Mouse (Mus musculus): ENCODE results near the gene Mybpc1.

Mybpc1 gene

DNA sequence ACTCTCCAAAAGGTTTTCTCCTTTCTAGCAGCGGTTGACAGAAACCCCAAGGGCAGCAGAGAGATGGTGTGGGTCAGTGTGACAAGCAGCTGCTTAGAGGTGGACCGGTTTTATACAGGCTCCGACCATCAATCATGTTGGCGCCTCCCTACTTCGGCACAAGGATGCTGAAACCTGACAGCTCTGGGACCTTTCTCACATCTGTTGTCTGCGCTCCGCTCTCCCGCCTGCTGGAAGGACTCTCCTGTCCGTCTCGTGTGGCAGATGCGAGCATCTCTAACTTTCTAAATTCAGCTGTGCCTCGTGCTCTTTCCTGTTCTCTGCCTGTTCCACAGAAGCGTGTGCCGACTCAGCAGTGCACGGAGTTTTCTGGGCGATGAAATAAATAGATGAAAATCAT, at the start of gene Mybpc1:
Gene Mybpc1 (minus strand): TSS at position 210 of the 400 bp plus-strand sequence.
- DNase-seq (ENCODE audit: low spot score in 2 of 2) = no peak

DNA sequence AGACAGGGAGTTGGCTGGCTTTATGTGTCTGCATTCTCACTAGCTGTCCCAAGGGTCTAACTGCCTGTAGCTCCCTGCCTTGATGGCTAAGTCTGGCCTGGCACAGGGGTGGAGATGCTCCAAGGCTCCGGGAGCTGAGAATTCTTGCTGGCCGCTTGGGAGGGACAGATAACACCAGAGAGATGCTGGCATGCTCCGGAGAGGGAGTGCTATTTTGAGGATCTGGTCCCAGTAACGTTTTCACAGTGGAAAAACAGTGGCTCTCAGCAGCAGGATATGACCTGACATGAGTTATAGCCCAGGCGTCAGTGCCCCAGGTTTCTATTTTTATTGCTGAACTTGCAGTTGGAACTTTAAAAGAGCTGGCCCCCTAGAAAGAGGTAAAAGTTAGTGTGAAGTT, 40.5 kb upstream of the Mybpc1 start:
- no peak for DNase-seq (ENCODE audit: low spot score in 2 of 2)

DNA sequence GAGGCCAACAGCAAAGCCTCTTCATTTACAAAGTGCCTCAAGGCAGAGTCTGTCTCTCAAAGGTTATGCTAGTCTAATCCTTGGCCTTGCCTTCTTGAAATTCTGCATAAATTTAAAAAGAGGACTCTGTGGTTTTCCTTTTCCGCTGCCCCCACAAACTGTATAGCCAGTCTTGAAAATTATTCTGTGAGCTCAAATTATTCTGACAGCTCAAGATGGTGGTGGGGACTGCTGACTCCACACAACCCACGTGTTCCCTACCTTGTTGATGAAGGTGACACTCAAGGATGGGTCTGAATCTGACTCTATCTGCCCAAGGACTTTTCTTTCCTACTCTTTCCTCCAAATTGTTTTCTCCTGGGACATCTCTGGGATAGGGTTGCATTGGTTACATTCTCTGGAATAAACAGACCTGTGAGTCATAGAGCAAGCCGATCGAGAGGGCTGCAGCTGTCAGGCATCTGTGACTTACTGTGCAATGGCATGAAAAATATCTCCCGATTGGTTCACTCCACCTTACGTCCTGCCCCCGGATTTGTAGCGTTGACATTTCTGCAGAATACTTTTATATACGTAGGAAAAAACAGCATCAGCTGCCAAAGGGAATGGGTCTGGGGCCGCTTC, 26.5 kb upstream of the Mybpc1 start:
- DNase-seq (ENCODE audit: low spot score in 2 of 2) = no peak

DNA sequence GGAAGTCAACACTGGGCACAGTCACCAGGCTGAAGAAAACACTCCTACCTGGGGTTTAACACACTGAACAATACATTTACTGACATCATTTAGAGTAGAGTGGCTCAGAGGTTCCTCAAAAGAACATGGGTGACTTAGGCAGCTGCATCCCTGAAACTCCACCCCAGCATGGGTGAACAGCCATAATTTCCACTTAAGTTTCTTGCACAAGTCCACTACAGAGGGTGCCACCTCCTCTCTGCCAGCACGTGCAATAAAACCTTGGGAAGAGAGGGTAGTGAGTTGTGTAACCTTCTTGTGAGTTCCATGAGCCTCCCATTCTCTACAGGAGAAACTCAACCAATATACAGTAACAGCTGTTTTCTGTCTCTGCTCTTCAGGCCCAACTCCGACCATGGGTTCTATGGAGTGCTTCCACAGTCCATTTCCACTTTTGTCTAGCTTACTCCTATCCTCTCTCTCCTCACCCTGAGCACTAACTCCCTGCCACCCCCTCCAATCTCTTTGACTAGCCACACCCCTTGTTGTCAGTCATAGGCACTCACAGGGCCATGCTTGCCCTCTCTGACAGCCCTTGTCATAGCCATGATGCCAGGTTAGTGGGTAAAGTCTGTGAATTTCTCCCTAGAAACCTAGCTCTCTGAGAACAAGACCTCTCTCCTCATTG, 25.8 kb upstream of the Mybpc1 start:
- no peak for DNase-seq (ENCODE audit: low spot score in 2 of 2)

DNA sequence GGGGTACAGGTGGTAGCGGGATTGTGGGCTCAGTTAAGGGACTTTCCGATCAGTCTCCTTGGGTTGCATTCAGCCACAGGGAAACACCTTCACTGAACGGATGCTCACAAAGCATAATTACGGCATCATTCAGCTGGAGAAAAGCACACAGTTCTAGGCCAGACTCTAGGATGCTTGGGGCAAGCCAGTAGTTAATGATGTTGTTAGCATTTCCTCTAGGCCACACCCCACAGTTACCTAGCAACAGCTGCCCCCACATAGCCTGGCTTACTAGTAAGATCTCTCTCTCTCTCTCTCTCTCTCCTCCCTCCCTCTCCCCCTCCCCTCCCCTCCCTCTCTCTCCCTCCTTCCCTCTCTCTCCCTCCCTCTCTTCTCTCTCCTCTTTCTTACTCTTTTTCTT, 22.1 kb upstream of the Mybpc1 start:
- DNase-seq (ENCODE audit: low spot score in 2 of 2) = no peak

DNA sequence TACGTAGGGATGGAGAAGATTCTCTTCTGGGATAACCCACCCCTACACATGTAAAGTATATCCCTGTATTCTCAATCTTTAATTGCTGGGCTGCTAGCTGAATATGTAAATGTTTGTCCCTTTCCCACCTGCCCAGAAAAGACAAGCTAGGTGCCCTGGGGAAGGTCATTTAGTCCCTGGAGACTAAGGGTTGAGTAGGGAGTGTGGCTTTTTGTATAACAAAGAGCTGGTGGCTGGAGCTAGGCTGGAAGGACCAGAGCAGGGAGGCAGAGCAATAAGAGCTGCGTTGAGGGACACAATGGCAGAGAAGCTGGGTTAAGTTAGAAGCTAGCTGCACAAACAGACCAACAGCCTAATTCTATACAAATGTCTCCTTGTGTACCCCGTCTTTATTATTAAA, 21.2 kb upstream of the Mybpc1 start:
- DNase-seq (ENCODE audit: low spot score in 2 of 2) = no peak

DNA sequence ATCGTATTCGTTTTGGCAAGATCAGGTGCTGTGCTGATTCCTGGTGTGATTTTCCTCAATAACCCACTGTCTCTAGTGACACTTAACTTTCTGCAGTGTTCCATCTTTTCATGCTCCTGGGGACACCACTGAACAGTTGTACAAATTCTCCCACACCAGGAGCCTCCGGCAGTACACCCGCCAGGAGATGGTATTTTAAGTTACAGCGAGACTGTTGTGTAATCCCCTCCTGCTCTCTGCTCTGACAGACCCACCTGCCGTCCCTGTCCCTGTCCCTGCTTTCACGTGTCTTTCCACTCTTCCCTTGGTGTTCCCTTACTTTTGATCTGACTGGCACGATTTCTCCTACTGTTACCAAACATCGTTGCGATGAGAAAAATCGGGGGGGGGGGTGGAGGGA, 19.3 kb upstream of the Mybpc1 start:
- DNase-seq (ENCODE audit: low spot score in 2 of 2) = no peak

DNA sequence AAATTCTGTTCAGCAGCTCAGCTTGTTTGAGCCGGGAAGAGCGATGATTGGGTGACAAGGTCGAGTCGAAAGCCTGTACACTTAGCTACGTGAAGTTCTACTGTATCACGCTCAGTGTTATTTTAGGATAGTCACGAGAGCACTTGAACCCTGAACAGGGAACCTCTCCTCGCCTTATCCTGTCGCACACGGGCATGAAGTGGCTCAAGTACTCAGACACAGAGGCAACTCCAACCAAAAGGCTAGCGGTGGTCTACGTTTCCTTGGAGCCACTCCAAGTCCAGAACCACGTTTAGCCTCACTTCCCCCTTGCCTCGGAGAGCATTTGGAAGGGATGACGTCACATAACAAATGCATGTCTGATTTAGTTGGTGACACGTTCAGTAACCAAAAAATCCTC, 17.7 kb upstream of the Mybpc1 start:
- no peak for DNase-seq (ENCODE audit: low spot score in 2 of 2)

DNA sequence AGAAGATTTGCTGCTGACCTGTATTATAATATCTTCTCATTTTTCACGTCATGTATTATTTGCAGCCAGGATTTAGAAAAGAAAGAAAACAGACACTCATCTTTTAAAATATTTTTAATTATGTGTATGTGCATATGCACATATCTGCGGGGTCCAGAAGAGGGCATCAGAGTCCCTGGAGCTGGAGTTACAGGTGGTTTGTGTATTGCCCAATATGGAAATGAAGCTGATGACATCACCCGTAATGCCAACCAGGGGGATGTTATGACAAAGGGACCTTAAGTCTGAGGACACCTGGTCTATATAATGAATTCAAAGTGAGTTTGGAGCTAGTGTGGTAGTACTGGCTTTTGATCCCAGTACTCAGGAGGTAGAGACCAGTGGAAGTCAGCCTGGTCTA, 15.9 kb upstream of the Mybpc1 start:
- no peak for DNase-seq (ENCODE audit: low spot score in 2 of 2)

DNA sequence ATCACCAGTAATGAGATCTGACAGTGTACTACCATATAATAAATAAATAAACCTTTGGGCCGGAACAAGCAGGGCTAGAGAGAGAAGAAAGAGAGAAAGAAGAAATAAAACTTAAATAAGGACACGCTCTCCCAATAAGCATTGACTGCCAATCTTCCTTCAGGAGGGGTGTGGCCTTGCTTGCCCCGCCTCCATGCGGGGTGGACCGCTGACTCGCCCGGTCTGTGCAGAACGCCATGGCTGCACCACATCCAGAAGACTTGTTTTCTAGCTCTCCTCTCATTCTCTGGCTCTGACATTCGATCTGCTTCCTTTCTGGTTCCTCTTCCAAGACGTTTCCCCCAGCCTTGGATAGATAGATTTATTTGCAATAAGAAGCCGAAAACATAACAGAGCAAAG, 8.1 kb upstream of the Mybpc1 start:
- DNase-seq (ENCODE audit: low spot score in 2 of 2) = no peak

DNA sequence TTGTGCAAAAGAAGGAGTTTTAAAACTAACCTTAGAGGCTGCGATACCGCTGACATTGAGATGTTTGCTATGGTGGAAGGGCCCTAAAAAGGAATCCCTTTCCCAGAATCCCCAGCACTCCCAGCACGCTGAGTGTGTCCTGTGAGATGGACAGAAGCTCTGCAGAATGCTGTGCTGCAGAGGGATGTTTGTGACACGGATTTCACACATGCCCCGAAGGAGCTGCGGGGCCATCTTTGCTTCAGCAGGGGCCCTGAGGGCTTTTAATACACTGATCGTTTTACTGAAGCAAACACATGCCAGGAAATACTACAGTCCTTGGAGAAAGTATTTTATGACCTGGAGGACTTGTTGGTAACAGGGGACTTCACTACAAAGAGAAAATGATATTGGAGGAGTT, 1.7 kb upstream of the Mybpc1 start:
- no peak for DNase-seq (ENCODE audit: low spot score in 2 of 2)

DNA sequence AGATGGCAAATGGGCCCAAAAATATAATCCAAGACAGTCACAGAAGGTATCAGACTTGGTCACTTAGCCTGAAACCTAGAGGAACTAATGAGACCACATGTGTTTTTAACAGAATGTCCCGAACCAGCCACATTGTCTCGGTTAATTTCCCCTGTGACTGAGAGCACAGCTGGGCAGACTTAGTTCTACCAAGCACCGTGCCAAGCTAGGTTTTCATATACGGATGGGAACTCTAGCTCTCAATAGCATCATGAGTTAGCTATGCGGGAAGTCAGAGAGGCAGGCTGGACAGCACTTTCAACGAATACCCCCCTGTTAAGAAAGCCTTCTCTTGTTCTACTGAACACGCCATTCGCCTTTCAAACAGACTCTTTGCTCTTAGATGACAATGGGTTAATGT, 1.1 kb upstream of the Mybpc1 start:
- no peak for DNase-seq (ENCODE audit: low spot score in 2 of 2)

DNA sequence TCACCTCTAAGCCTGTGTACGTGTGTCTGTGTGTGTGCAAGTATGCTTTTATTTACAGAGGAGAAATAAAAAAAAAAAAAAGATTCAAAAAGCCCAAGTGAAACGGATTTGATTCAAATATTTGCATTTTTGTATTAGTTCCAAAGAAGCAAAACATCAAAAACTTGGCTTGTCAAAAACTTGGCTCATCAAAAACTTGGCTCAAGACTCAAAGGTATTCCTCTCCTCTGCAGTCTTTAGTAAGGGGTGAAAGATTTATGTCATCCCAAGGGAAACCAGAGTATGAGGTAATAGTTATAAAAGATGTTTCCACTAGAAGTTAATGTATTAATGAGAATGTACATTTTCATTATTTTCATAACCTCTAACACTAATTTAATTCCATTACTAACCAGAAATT, 1.2 kb downstream of the Mybpc1 start:
- DNase-seq (ENCODE audit: low spot score in 2 of 2) = no peak

DNA sequence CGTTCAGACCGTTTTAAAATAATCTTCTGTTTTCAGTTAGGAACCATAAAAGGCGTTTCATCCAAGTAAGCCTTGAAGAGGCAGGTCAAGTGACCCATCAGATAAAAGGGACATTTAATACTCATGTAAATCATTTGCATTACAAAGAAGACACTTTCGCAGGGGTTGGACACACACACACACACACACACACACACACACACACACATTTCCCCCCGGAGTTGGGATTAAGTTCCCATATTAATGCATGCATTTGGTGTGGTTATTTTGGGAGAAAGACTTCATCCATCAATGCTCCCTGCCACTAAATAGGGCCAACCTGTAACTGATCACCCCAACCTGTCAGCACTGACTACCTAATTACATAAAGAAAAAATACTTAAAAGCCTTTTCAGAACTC, 1.7 kb downstream of the Mybpc1 start:
- no peak for DNase-seq (ENCODE audit: low spot score in 2 of 2)

DNA sequence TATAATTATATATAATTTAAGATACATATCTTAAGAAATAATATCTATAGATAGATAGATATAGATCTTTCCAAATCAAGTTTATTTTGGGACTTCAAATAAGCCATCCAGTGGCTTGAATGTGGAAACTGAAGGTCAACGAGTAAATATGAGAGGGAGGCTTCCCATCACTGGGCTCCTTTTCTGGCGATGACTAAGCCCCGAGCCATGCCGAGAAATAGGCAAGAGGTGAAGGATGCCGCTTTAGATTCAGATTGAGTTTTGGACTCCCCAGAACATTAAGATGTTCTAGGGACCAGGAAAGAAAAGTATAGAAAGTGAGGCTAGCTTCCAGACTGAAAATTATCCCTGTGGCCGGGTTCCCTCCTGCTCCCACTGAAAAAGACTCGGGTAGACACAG, 4.4 kb downstream of the Mybpc1 start:
- no peak for DNase-seq (ENCODE audit: low spot score in 2 of 2)

DNA sequence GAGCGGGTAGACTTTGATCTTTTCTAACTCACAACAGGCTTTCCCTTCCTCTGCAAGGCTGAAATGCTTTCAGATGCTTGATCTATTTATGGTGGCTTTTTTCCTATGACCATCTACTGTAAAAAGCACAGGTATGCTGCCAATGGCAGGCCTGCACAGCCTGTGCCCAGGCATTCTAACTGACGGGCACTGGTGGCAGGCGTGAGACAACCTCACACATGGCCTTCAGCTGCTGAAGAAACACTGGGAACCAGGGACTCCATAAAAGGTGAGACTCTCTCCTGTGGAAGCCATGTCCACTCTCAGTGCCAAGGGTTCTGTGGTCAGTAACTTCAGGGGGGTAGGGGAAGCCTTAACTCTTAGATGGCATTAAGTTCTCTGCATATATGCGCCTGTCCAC, 12.6 kb downstream of the Mybpc1 start:
- no peak for DNase-seq (ENCODE audit: low spot score in 2 of 2)

DNA sequence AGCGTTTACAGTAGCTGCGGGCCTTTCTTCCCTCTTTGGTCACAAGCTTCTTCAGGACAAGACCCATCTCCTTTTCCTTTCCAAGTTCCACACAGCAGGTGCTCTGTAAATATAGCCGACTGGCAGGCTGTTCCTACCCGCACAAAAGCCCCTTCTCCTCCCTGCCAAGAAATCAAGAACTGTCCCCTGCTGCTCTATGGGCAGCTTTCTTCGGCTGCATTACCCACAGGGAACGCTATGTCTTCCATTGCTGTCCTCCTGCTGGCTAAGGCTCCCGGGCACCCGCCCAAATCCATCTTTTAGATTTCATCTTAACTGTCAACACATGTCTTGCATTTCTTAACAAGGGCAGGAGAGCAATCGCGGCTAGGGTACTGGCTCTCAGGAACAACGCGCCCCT, 13.9 kb downstream of the Mybpc1 start:
- DNase-seq (ENCODE audit: low spot score in 2 of 2) = no peak

DNA sequence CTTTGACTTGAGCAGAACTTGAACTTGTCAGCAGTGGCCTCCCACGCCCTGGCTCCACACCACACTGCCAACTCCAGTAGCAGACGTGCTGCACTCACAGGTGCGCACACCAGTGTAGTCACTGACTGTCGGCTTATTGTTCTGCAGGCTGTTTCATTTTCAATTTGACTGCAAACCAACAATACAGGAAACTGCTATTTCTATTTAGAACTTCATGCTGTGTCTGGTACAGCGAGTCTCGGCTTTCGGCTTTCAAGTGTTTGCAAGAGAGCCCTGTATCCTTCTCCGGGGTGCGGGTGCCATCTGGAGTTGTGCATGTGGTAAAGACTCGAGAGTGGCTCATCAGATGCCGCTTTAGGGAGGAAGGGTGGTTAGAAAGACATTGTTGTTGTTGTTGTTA, 20.5 kb downstream of the Mybpc1 start:
- DNase-seq (ENCODE audit: low spot score in 2 of 2) = no peak

DNA sequence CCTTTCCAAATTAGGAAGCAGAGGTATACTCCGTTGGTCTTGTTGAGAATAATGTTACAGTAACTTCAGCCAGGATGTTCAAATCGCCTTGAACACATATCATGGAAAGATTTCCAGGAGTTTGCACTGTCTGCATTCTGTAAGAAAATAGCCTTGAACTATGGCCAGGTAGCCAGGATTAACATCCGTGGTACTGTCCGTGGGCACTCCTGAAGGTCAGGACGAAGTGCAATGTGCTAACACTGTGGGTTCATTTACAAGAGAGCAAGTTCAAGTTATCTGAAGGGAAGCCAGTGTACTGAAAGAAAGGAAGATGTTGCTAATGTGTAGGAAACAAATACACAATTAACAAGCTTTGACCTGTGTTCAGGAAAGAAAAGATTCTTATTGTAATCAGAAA, 24.2 kb downstream of the Mybpc1 start:
- DNase-seq (ENCODE audit: low spot score in 2 of 2) = no peak

DNA sequence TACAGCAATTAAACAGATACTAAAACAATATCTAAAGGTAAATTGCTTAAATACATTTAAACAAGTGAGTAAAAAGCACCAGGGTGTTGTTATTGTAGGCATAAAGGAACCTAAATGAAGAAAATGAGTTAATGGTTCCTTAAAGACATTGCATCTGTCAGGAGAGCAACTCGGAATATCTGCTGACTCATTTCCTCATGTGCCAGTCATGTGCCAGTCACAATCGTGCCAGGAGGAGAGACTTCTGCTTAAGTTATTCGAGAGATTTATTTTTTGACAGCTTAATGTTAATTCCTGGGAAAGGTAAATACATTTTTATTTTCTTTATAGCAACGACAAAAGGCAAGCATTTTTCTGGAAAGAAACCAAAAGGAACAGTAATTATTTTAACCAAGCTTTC, 26.3 kb downstream of the Mybpc1 start:
- DNase-seq (ENCODE audit: low spot score in 2 of 2) = no peak

DNA sequence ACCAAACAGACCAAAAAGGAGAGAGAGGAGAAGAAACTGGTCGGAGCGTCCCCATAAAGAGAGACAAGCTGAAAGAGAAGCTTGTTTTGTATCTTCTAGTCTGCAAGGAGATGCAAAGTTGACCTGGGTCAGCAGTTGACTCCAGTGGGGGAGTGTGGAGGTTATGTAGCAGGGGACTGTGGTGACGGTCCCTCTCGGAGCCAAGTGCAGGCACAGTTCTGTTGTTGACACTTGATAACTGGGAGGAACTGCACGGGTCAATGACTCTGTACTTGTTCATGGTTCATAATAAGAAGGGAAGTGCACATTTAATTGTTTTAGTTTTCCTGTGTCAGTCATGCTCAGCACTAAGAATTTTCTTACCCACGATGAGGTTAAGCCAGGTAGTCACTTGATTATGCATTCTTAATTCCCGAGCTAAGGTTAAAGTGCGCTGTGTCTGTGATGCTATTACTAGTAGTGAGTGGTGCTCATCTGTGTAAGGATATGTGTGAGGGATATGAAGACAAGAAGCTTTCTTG, 30.8 kb downstream of the Mybpc1 start:
- no peak for DNase-seq (ENCODE audit: low spot score in 2 of 2)

DNA sequence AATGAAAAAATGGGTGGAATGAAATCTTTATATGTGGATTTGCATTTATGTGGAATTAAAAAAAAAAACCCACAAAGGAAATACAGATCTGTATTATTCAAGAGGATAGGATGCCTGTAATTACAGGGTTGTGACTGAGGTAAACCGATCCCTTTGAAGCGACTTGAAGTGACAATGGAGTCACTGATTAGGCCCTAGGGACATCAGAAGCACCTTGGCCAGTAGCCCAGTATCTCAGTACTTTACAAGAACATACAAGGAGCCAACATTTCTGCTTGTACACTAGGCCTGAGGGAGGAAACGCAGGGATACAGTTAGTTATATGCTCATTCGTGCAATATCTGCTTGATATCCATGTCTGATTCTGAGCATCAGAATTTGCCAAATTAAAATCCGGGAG, 32.8 kb downstream of the Mybpc1 start:
- DNase-seq (ENCODE audit: low spot score in 2 of 2) = no peak

DNA sequence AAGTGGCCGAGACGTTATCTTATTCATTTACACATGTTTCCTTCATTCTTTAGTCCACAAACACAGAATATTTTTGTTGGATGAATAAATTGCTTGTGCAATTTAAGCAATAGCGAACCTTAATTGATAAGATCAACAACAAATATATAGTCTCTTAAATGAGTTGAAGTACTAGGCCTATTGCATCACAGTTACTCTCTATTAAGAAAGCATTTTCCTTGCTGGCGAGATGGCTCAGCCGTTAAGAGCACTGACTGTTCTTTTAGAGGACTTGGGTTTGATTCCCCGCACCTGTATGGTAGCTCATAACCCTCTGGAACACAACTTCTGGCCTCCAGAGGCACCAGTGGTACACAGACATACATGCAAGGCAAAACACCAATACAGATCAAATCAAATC, 47.9 kb downstream of the Mybpc1 start:
- DNase-seq (ENCODE audit: low spot score in 2 of 2) = no peak

DNA sequence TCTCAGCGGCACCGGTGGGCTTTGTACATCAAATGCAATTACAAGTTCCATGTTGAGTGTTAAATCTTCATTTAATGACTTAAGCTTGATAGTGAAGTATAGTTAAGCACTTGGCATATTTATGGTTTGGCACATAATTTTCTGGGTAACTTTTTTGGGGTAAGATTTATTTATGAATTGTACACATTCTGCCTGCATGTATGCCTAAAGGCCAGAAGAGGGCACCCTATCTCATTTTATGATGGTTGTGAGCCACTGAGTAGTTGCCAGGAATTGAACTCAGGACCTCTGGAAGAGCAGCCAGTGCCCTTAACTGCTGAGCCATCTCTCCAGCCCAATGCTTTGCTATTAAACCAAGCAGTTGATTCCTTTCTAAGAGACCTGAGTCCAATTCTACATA, 52.2 kb downstream of the Mybpc1 start:
- no peak for DNase-seq (ENCODE audit: low spot score in 2 of 2)
